Mouse (Mus musculus): ENCODE results near the gene Midn. TPM values are rescaled to one million over a fixed set of nuclear protein-coding genes. Genes with fewer than 3 reads are reported as not detected.

The Midn gene
- polyA plus RNA-seq, 1 experiment: 53.2 TPM

DNA sequence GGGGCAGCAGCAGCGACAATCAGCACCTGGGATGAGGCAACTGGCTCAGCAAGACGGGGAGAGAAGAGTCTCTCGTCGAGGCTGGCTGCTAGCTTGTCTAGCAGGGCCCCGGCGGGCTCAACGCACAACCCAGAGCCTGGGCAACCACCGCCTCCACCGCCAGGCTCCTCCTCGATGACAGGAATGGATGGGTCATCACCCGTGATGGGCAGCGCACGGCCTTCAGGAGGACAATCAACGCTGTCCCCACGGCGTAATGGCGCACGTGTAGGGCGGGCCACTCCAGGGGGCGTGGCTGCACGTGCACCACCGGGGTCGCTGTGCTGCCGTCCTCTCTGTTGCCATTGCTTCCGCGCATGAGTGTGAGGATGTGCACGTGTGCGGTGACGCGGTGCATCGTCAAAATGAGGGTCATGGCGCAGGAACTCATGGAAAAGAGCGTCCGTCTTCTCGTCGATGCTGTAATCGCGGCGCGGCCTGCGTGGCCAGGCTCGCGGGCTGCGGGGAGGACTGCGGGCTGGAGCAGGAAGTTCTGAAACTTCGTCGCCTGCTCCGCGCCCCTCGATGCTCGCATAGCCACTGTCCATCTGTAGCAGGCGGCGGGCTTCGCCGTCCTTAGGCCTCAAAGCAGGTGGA, 16.6 kb upstream of the Midn start:
- 0 out of 2 replicates have a peak, but pooled peaks have one; percentile 2 for TF ChIP-seq CTCF (IDR thresholded peaks at IDR 0.05; ENCODE audit: control insufficient read depth, insufficient read depth, low read length)
- no peak for TF ChIP-seq POLR2A (IDR thresholded peaks at IDR 0.05; ENCODE audit: borderline replicate concordance, control insufficient read depth, low read depth, low read length)
- Histone ChIP-seq H3K4me3 (replicated peaks; ENCODE audit: control insufficient read depth, low read depth, low read length) (peak overlapping the region; percentile 14), H3K4me1 (ENCODE audit: control insufficient read depth, insufficient read depth, low read length) (peaks cover 3% of the 10 kb centered on the region; the same call in 1 of the 2 replicates), H3K27ac (ENCODE audit: control insufficient read depth, insufficient read depth, low read depth, low read length, poor library complexity) (0 out of 2 replicates have a peak overlapping the region, but pooled peaks have one; percentile 7)
- WGBS: 79% methylated on average over 55 of the region's 55 CpGs

DNA sequence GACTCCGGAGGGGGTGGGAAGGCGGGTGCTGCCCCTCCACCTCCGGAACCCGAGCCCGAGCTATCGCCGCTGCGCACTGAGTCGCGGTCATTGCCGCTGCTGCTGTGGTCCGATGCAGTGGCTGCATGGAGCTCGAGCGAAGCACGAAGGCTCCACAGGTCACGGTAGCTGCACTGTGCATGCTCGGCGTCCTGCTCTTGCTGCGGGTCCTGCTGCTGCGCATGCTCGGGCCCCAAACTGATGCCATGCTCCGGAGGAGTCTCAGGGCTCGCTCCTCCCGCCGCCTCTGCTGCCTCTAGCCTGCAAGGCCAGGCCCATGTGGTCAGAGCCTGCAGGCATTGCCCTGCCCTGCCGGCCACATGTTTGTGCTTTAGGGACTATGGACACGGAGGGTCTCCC, 16.1 kb upstream of the Midn start:
- WGBS: 80% methylated on average over 27 of the region's 27 CpGs

GRCm38 (mm10) chr10:80133226-80133849, 14.7 kb upstream of the Midn start:
- H3K27ac ChIP-seq (ENCODE audit: control insufficient read depth, insufficient read depth, low read depth, low read length, poor library complexity): peak overlapping the region; percentile 1; the same call in 1 of the 2 replicates
- TF ChIP-seq CTCF (IDR thresholded peaks at IDR 0.05; ENCODE audit: control insufficient read depth, insufficient read depth, low read length): no peak
- no peak for TF ChIP-seq POLR2A (IDR thresholded peaks at IDR 0.05; ENCODE audit: borderline replicate concordance, control insufficient read depth, low read depth, low read length)
- WGBS: 35% methylated on average over 8 of the region's 8 CpGs
- no peak overlapping the region for H3K4me3 ChIP-seq (replicated peaks; ENCODE audit: control insufficient read depth, low read depth, low read length)
- peaks cover 4% of the 10 kb centered on the region; the same call in 1 of the 2 replicates for H3K4me1 ChIP-seq (ENCODE audit: control insufficient read depth, insufficient read depth, low read length)

More for the DNA sequence above, 16.1 kb upstream of the Midn start:
- Histone ChIP-seq H3K27ac (ENCODE audit: control insufficient read depth, insufficient read depth, low read depth, low read length, poor library complexity) (no peak overlapping the region), H3K4me3 (replicated peaks; ENCODE audit: control insufficient read depth, low read depth, low read length) (no peak overlapping the region), H3K4me1 (ENCODE audit: control insufficient read depth, insufficient read depth, low read length) (peaks cover 3% of the 10 kb centered on the region; the same call in 1 of the 2 replicates)
- TF ChIP-seq POLR2A (IDR thresholded peaks at IDR 0.05; ENCODE audit: borderline replicate concordance, control insufficient read depth, low read depth, low read length) (0 out of 2 replicates have a peak, but pooled peaks have one; percentile 11), CTCF (IDR thresholded peaks at IDR 0.05; ENCODE audit: control insufficient read depth, insufficient read depth, low read length) (no peak)

DNA sequence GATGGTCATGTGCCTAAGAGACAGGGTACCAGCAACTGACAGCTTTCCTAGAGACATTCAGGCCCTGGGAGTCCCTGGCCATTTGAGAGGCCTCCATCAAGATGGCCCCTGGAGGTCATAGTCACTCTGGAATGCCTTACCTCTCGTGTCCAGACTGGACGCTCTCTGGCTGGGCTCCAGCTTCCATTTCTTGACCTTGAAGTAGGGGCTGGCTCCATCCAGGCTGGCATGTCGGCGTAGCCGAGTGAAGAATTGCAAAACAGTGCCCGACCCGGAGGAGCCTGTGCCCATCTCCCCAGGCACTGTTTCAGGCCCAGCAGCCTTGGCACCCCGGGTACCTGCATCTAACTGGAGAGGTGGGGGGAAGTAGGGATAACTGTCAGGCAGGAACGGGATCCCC, 13.7 kb upstream of the Midn start:
- WGBS: 82% methylated on average over 9 of the region's 9 CpGs
- Histone ChIP-seq H3K4me1 (ENCODE audit: control insufficient read depth, insufficient read depth, low read length) (peaks cover 7% of the 10 kb centered on the region; the same call in 1 of the 2 replicates), H3K27ac (ENCODE audit: control insufficient read depth, insufficient read depth, low read depth, low read length, poor library complexity) (no peak overlapping the region)

DNA sequence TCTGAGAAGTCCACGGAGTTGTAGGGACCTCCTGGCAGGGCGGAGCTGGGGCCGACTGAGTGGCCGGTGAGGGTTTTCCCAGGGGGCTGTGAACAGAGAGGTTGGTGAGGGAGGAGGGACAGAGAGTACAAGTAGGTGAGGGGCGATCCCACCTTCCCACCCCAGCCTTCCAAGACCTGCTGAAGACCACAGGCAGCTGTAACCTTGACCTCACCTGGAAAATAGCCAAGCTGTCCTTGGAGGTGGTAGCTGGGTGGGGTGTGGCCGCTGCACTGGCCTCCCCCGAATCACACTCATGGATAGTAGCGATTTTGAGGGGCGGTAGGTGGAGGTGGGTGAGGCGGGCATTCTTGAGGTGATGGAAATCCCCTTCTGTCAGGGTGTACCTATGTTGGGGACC, 12.9 kb upstream of the Midn start:
- WGBS: 91% methylated on average over 10 of the region's 10 CpGs
- H3K4me1 ChIP-seq (ENCODE audit: control insufficient read depth, insufficient read depth, low read length): peaks cover 7% of the 10 kb centered on the region; the same call in 1 of the 2 replicates

More for the DNA sequence above, 13.7 kb upstream of the Midn start:
- no peak overlapping the region for H3K4me3 ChIP-seq (replicated peaks; ENCODE audit: control insufficient read depth, low read depth, low read length)
- TF ChIP-seq CTCF (IDR thresholded peaks at IDR 0.05; ENCODE audit: control insufficient read depth, insufficient read depth, low read length) (no peak), POLR2A (IDR thresholded peaks at IDR 0.05; ENCODE audit: borderline replicate concordance, control insufficient read depth, low read depth, low read length) (no peak)

DNA sequence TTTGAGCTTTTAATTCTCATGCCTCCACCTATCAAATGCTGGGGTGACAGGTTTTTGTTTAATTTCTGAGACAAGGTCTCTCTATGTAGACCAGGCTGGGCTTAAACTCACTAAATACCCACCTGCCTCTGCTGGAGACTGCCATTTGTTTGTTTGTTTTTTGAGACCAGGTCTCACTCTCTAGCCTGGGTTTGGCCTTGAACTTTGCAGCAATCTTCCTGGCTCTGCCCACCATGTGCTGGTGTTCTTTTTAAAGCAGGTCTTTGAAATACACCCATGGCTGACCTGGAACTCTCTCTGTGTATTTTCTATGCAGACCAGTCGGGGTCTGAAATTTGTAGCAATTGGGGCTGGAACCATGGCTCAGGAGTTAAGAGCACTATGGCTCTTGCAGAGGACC, 12.4 kb upstream of the Midn start:
- peaks cover 7% of the 10 kb centered on the region; the same call in 1 of the 2 replicates for H3K4me1 ChIP-seq (ENCODE audit: control insufficient read depth, insufficient read depth, low read length)
- WGBS: 85% methylated on average over 1 of the region's 1 CpGs

More for the DNA sequence above, 12.9 kb upstream of the Midn start:
- TF ChIP-seq CTCF (IDR thresholded peaks at IDR 0.05; ENCODE audit: control insufficient read depth, insufficient read depth, low read length) (no peak), POLR2A (IDR thresholded peaks at IDR 0.05; ENCODE audit: borderline replicate concordance, control insufficient read depth, low read depth, low read length) (no peak)
- H3K27ac ChIP-seq (ENCODE audit: control insufficient read depth, insufficient read depth, low read depth, low read length, poor library complexity): no peak overlapping the region
- no peak overlapping the region for H3K4me3 ChIP-seq (replicated peaks; ENCODE audit: control insufficient read depth, low read depth, low read length)

GRCm38 (mm10) chr10:80136179-80136951, 11.7 kb upstream of the Midn start:
- no peak overlapping the region for H3K4me3 ChIP-seq (replicated peaks; ENCODE audit: control insufficient read depth, low read depth, low read length)
- no peak for TF ChIP-seq POLR2A (IDR thresholded peaks at IDR 0.05; ENCODE audit: borderline replicate concordance, control insufficient read depth, low read depth, low read length)
- TF ChIP-seq CTCF (IDR thresholded peaks at IDR 0.05; ENCODE audit: control insufficient read depth, insufficient read depth, low read length): no peak
- H3K27ac ChIP-seq (ENCODE audit: control insufficient read depth, insufficient read depth, low read depth, low read length, poor library complexity): no peak overlapping the region
- peaks cover 6% of the 10 kb centered on the region; the same call in 1 of the 2 replicates for H3K4me1 ChIP-seq (ENCODE audit: control insufficient read depth, insufficient read depth, low read length)
- WGBS: 82% methylated on average over 49 of the region's 49 CpGs

More for the DNA sequence above, 12.4 kb upstream of the Midn start:
- Histone ChIP-seq H3K4me3 (replicated peaks; ENCODE audit: control insufficient read depth, low read depth, low read length) (no peak overlapping the region), H3K27ac (ENCODE audit: control insufficient read depth, insufficient read depth, low read depth, low read length, poor library complexity) (no peak overlapping the region)
- TF ChIP-seq POLR2A (IDR thresholded peaks at IDR 0.05; ENCODE audit: borderline replicate concordance, control insufficient read depth, low read depth, low read length): no peak
- TF ChIP-seq CTCF (IDR thresholded peaks at IDR 0.05; ENCODE audit: control insufficient read depth, insufficient read depth, low read length): no peak
